Mouse (Mus musculus): ENCODE measurements around the gene Asna1.

Gene Asna1

GRCm38 (mm10) chr8:85027922-85028321 lies 2.8 kb upstream of the Asna1 start:
- Histone ChIP-seq H3K9me3 (ENCODE audit: low read length) (no peaks in the 10 kb centered on the region), H3K4me1 (replicated peaks; ENCODE audit: low read depth, low read length) (peaks cover 76% of the 10 kb centered on the region), H3K27me3 (ENCODE audit: insufficient read depth, low read length) (no peaks in the 10 kb centered on the region), H3K36me3 (ENCODE audit: insufficient read depth, low read length) (peaks cover 62% of the 10 kb centered on the region), H3K4me3 (replicated peaks; ENCODE audit: low read length) (peak overlapping the region; percentile 100)
- TF ChIP-seq POU5F1 (IDR thresholded peaks at IDR 0.05; ENCODE audit: borderline replicate concordance, low read length) (no peak), CTCF (conservative IDR thresholded peaks at IDR 0.05; ENCODE audit: low read length) (no peak), NANOG (IDR thresholded peaks at IDR 0.05; ENCODE audit: borderline replicate concordance, low read length) (no peak)

- TF ChIP-seq POU5F1 (IDR thresholded peaks at IDR 0.05; ENCODE audit: borderline replicate concordance, low read length): no peak
- TF ChIP-seq CTCF (conservative IDR thresholded peaks at IDR 0.05; ENCODE audit: low read length): no peak
- no peak for TF ChIP-seq NANOG (IDR thresholded peaks at IDR 0.05; ENCODE audit: borderline replicate concordance, low read length)
- Histone ChIP-seq H3K27me3 (ENCODE audit: insufficient read depth, low read length) (no peaks in the 10 kb centered on the region), H3K9me3 (ENCODE audit: low read length) (no peaks in the 10 kb centered on the region), H3K36me3 (ENCODE audit: insufficient read depth, low read length) (peaks cover 62% of the 10 kb centered on the region), H3K4me1 (replicated peaks; ENCODE audit: low read depth, low read length) (peaks cover 74% of the 10 kb centered on the region), H3K4me3 (replicated peaks; ENCODE audit: low read length) (peak overlapping the region; percentile 100)
Observed at GRCm38 (mm10) chr8:85027516-85027855, 2.4 kb upstream of the Asna1 start.

- Histone ChIP-seq H3K4me3 (replicated peaks; ENCODE audit: low read length) (peak within 1 kb of the TSS; percentile 100), H3K27me3 (ENCODE audit: insufficient read depth, low read length) (no peaks in the 10 kb centered on the region), H3K9me3 (ENCODE audit: low read length) (no peaks in the 10 kb centered on the region), H3K4me1 (replicated peaks; ENCODE audit: low read depth, low read length) (peaks cover 73% of the 10 kb centered on the region), H3K36me3 (ENCODE audit: insufficient read depth, low read length) (peaks cover 62% of the 10 kb centered on the region)
- no peak for TF ChIP-seq CTCF (conservative IDR thresholded peaks at IDR 0.05; ENCODE audit: low read length)
- TF ChIP-seq POU5F1 (IDR thresholded peaks at IDR 0.05; ENCODE audit: borderline replicate concordance, low read length): no peak
- TF ChIP-seq NANOG (IDR thresholded peaks at IDR 0.05; ENCODE audit: borderline replicate concordance, low read length): no peak
Observed at GRCm38 (mm10) chr8:85026670-85027515, 1.8 kb upstream of the Asna1 start, which contains the start of gene Trir. TSS of gene Trir (plus strand) at chr8:85026823.

- TF ChIP-seq CTCF (conservative IDR thresholded peaks at IDR 0.05; ENCODE audit: low read length) (no peak), NANOG (IDR thresholded peaks at IDR 0.05; ENCODE audit: borderline replicate concordance, low read length) (no peak), POU5F1 (IDR thresholded peaks at IDR 0.05; ENCODE audit: borderline replicate concordance, low read length) (no peak)
- Histone ChIP-seq H3K4me3 (replicated peaks; ENCODE audit: low read length) (peak overlapping the region; percentile 100), H3K9me3 (ENCODE audit: low read length) (no peaks in the 10 kb centered on the region), H3K4me1 (replicated peaks; ENCODE audit: low read depth, low read length) (peaks cover 76% of the 10 kb centered on the region), H3K27me3 (ENCODE audit: insufficient read depth, low read length) (no peaks in the 10 kb centered on the region), H3K36me3 (ENCODE audit: insufficient read depth, low read length) (peaks cover 63% of the 10 kb centered on the region)
Observed at GRCm38 (mm10) chr8:85023846-85024245, 1.2 kb downstream of the Asna1 start.

- H3K4me1 ChIP-seq (replicated peaks; ENCODE audit: low read depth, low read length): peaks cover 84% of the 10 kb centered on the region
- peak overlapping the region; percentile 29; the same call in 1 of the 2 replicates for H3K4me3 ChIP-seq (replicated peaks; ENCODE audit: low read length)
- TF ChIP-seq CTCF (conservative IDR thresholded peaks at IDR 0.05; ENCODE audit: low read length): peak; percentile 32
- TF ChIP-seq NANOG (IDR thresholded peaks at IDR 0.05; ENCODE audit: borderline replicate concordance, low read length): no peak
- TF ChIP-seq POU5F1 (IDR thresholded peaks at IDR 0.05; ENCODE audit: borderline replicate concordance, low read length): no peak
- no peaks in the 10 kb centered on the region for H3K27me3 ChIP-seq (ENCODE audit: insufficient read depth, low read length)
- H3K9me3 ChIP-seq (ENCODE audit: low read length): no peaks in the 10 kb centered on the region
- H3K36me3 ChIP-seq (ENCODE audit: insufficient read depth, low read length): peaks cover 75% of the 10 kb centered on the region
Observed at GRCm38 (mm10) chr8:85021514-85022055, 3.5 kb downstream of the Asna1 start.

- no peak for TF ChIP-seq NANOG (IDR thresholded peaks at IDR 0.05; ENCODE audit: borderline replicate concordance, low read length)
- no peak for TF ChIP-seq POU5F1 (IDR thresholded peaks at IDR 0.05; ENCODE audit: borderline replicate concordance, low read length)
- TF ChIP-seq CTCF (conservative IDR thresholded peaks at IDR 0.05; ENCODE audit: low read length): no peak
- H3K36me3 ChIP-seq (ENCODE audit: insufficient read depth, low read length): peaks cover 55% of the 10 kb centered on the region
- H3K9me3 ChIP-seq (ENCODE audit: low read length): no peaks in the 10 kb centered on the region
Observed at GRCm38 (mm10) chr8:85017209-85017608, 7.9 kb downstream of the Asna1 start.

GRCm38 (mm10) chr8:85016724-85017123 lies 8.4 kb downstream of the Asna1 start:
- Histone ChIP-seq H3K9me3 (ENCODE audit: low read length) (no peaks in the 10 kb centered on the region), H3K4me1 (replicated peaks; ENCODE audit: low read depth, low read length) (peaks cover 71% of the 10 kb centered on the region), H3K36me3 (ENCODE audit: insufficient read depth, low read length) (peaks cover 50% of the 10 kb centered on the region), H3K4me3 (replicated peaks; ENCODE audit: low read length) (no peak overlapping the region; the same call in 1 of the 2 replicates), H3K27me3 (ENCODE audit: insufficient read depth, low read length) (peaks cover 28% of the 10 kb centered on the region)
- no peak for TF ChIP-seq POU5F1 (IDR thresholded peaks at IDR 0.05; ENCODE audit: borderline replicate concordance, low read length)
- no peak for TF ChIP-seq NANOG (IDR thresholded peaks at IDR 0.05; ENCODE audit: borderline replicate concordance, low read length)
- no peak for TF ChIP-seq CTCF (conservative IDR thresholded peaks at IDR 0.05; ENCODE audit: low read length)

More at GRCm38 (mm10) chr8:85017209-85017608, 7.9 kb downstream of the Asna1 start:
- Histone ChIP-seq H3K27me3 (ENCODE audit: insufficient read depth, low read length) (peaks cover 25% of the 10 kb centered on the region), H3K4me1 (replicated peaks; ENCODE audit: low read depth, low read length) (peaks cover 75% of the 10 kb centered on the region), H3K4me3 (replicated peaks; ENCODE audit: low read length) (no peak overlapping the region)

- TF ChIP-seq POU5F1 (IDR thresholded peaks at IDR 0.05; ENCODE audit: borderline replicate concordance, low read length) (no peak), NANOG (IDR thresholded peaks at IDR 0.05; ENCODE audit: borderline replicate concordance, low read length) (no peak), CTCF (conservative IDR thresholded peaks at IDR 0.05; ENCODE audit: low read length) (no peak)
- H3K4me3 ChIP-seq (replicated peaks; ENCODE audit: low read length): peak within 1 kb of the TSS; percentile 72
- H3K4me1 ChIP-seq (replicated peaks; ENCODE audit: low read depth, low read length): peaks cover 63% of the 10 kb centered on the region
- H3K27me3 ChIP-seq (ENCODE audit: insufficient read depth, low read length): peaks cover 43% of the 10 kb centered on the region
- H3K9me3 ChIP-seq (ENCODE audit: low read length): no peaks in the 10 kb centered on the region
- H3K36me3 ChIP-seq (ENCODE audit: insufficient read depth, low read length): peaks cover 27% of the 10 kb centered on the region
Observed at GRCm38 (mm10) chr8:85014431-85014830, 10.7 kb downstream of the Asna1 start, which contains the start of gene Best2. TSS of gene Best2 (minus strand) at chr8:85014531.
